Mouse (Mus musculus) midbrain, embryonic 15.5 days (tissue): ENCODE results near the gene H2-DMb1. TPM values are rescaled to one million over a fixed set of nuclear protein-coding genes. Genes with fewer than 3 reads are reported as not detected.
A peak's percentile ranks its signal among the peaks of the same experiment; 100 is the strongest.

ENCODE experiments used
- ATAC-seq: fragments of 200-750 bp; cut with Nextera tagmentation; replicated peaks from 2 replicates; pipeline ENCODE4 v1.8.0; 2017; ENCODE audit warnings: moderate TSS enrichment
- H3K27ac ChIP-seq: fragments of 300-500 bp; sonication (generic); 2 replicates; pipeline ENCODE4 v1.5.1; 2015; ENCODE audit warnings: mild to moderate bottlenecking, inconsistent platforms
- H3K27me3 ChIP-seq: fragments of 300-500 bp; sonication (generic); replicated peaks from 2 replicates; pipeline ENCODE4 v1.6.1; 2015; ENCODE audit warnings: inconsistent platforms
- H3K36me3 ChIP-seq: fragments of 300-500 bp; sonication (generic); replicated peaks from 2 replicates; pipeline ENCODE4 v1.6.1; 2015; ENCODE audit warnings: inconsistent platforms
- H3K4me1 ChIP-seq: fragments of 300-500 bp; sonication (generic); 2 replicates; pipeline ENCODE4 v1.6.1; 2015; ENCODE audit warnings: inconsistent platforms
- H3K4me2 ChIP-seq: fragments of 300-500 bp; sonication (generic); 2 replicates; pipeline ENCODE4 v1.6.1; 2015; ENCODE audit warnings: inconsistent platforms, mild to moderate bottlenecking, moderate library complexity
- H3K4me3 ChIP-seq: fragments of 300-500 bp; sonication (generic); 2 replicates; pipeline ENCODE4 v1.5.1; 2015; ENCODE audit warnings: mild to moderate bottlenecking, inconsistent platforms
- H3K9ac ChIP-seq: fragments of 300-500 bp; sonication (generic); 2 replicates; pipeline ENCODE4 v1.6.1; 2015; ENCODE audit warnings: mild to moderate bottlenecking, inconsistent platforms
- H3K9me3 ChIP-seq: fragments of 300-500 bp; sonication (generic); 2 replicates; pipeline ENCODE4 v1.6.1; 2016; ENCODE audit warnings: inconsistent platforms
- WGBS: fragments of 180-500 bp; shearing (Covaris S2); methylation state at CpG from one replicate; pipeline ENCODE4 v1.1.7; 2015; ENCODE audit warnings: mixed read lengths; 5-methylcytosine and 5-hydroxymethylcytosine counted together
- polyA plus RNA-seq: library from polyadenylated mRNA; unstranded; fragments of >200 nt; fragmentation: Nextera tagmentation; extraction: Ambion mirVana; gene quantifications from 2 replicates; pipeline ENCODE4 v1.2.1, GENCODE M21; 2015

Gene H2-DMb1
- polyA plus RNA-seq, 1 experiment from 2014 or later = 0.79 TPM

- Histone ChIP-seq H3K4me1 (peaks cover 17% of the 10 kb centered on the region), H3K4me3 (no peak overlapping the region), H3K36me3 (no peaks in the 10 kb centered on the region), H3K27ac (no peak overlapping the region), H3K27me3 (peaks cover 76% of the 10 kb centered on the region), H3K9ac (no peak overlapping the region), H3K4me2 (no peak overlapping the region), H3K9me3 (no peaks in the 10 kb centered on the region)
- WGBS = 66% methylated on average over 6 of the region's 6 CpGs
- no peak for ATAC-seq
Measured at GRCm38 (mm10) chr17:34188986-34189385, 36.1 kb downstream of the H2-DMb1 start.

GRCm38 (mm10) chr17:34192852-34193251 lies 40.0 kb downstream of the H2-DMb1 start:
- no peak overlapping the region for H3K27ac ChIP-seq
- H3K27me3 ChIP-seq = peaks cover 80% of the 10 kb centered on the region
- 24% methylated on average over 16 of the region's 16 CpGs for WGBS
- H3K9me3 ChIP-seq = no peaks in the 10 kb centered on the region
- H3K36me3 ChIP-seq = no peaks in the 10 kb centered on the region
- H3K9ac ChIP-seq = no peak overlapping the region
- peaks cover 16% of the 10 kb centered on the region for H3K4me1 ChIP-seq
- H3K4me3 ChIP-seq = no peak overlapping the region
- no peak for ATAC-seq
- no peak overlapping the region for H3K4me2 ChIP-seq

GRCm38 (mm10) chr17:34193468-34193867 lies 40.6 kb downstream of the H2-DMb1 start:
- peaks cover 15% of the 10 kb centered on the region for H3K4me1 ChIP-seq
- no peak overlapping the region for H3K4me3 ChIP-seq
- no peaks in the 10 kb centered on the region for H3K9me3 ChIP-seq
- H3K9ac ChIP-seq = no peak overlapping the region
- ATAC-seq = no peak
- H3K4me2 ChIP-seq = no peak overlapping the region
- H3K27ac ChIP-seq = no peak overlapping the region
- 59% methylated on average over 8 of the region's 8 CpGs for WGBS
- peaks cover 81% of the 10 kb centered on the region for H3K27me3 ChIP-seq
- no peaks in the 10 kb centered on the region for H3K36me3 ChIP-seq

GRCm38 (mm10) chr17:34194723-34195122 lies 41.9 kb downstream of the H2-DMb1 start:
- Histone ChIP-seq H3K9ac (no peak overlapping the region), H3K4me2 (no peak overlapping the region), H3K36me3 (no peaks in the 10 kb centered on the region), H3K4me1 (peaks cover 15% of the 10 kb centered on the region), H3K4me3 (no peak overlapping the region), H3K9me3 (no peaks in the 10 kb centered on the region), H3K27ac (no peak overlapping the region), H3K27me3 (peaks cover 82% of the 10 kb centered on the region)
- WGBS = 88% methylated on average over 4 of the region's 4 CpGs
- no peak for ATAC-seq

GRCm38 (mm10) chr17:34196491-34196890 lies 43.6 kb downstream of the H2-DMb1 start:
- no peak for ATAC-seq
- 29% methylated on average over 12 of the region's 12 CpGs for WGBS
- H3K36me3 ChIP-seq = no peaks in the 10 kb centered on the region
- H3K4me1 ChIP-seq = peaks cover 15% of the 10 kb centered on the region
- no peak overlapping the region for H3K27ac ChIP-seq
- no peak overlapping the region for H3K4me3 ChIP-seq
- no peak overlapping the region for H3K4me2 ChIP-seq
- H3K9me3 ChIP-seq = no peaks in the 10 kb centered on the region
- H3K9ac ChIP-seq = no peak overlapping the region
- peaks cover 75% of the 10 kb centered on the region for H3K27me3 ChIP-seq

GRCm38 (mm10) chr17:34196941-34197894 lies 44.3 kb downstream of the H2-DMb1 start, which contains the start of gene Psmb8:
TSS of gene Psmb8 (plus strand) at chr17:34197721.
- H3K4me2 ChIP-seq = peak within 1 kb of the TSS; percentile 73
- H3K27me3 ChIP-seq = peaks cover 68% of the 10 kb centered on the region

GRCm38 (mm10) chr17:34197904-34198520 lies 45.1 kb downstream of the H2-DMb1 start:
- no peaks in the 10 kb centered on the region for H3K36me3 ChIP-seq
- peak overlapping the region; percentile 42 for H3K4me3 ChIP-seq
- H3K9me3 ChIP-seq = no peaks in the 10 kb centered on the region
- ATAC-seq = peak; percentile 22; the same call in 1 of the 2 replicates
- peak overlapping the region; percentile 73 for H3K4me2 ChIP-seq
- no peak overlapping the region for H3K27ac ChIP-seq
- peaks cover 15% of the 10 kb centered on the region for H3K4me1 ChIP-seq
- H3K9ac ChIP-seq = peak overlapping the region; percentile 26; the same call in 1 of the 2 replicates
- 2% methylated on average over 32 of the region's 32 CpGs for WGBS
- H3K27me3 ChIP-seq = peaks cover 60% of the 10 kb centered on the region

More at GRCm38 (mm10) chr17:34196941-34197894, 44.3 kb downstream of the H2-DMb1 start, which contains the start of gene Psmb8:
- no peaks in the 10 kb centered on the region for H3K36me3 ChIP-seq
- peak within 1 kb of the TSS; percentile 26; the same call in 1 of the 2 replicates for H3K9ac ChIP-seq
- WGBS = 4% methylated on average over 41 of the region's 41 CpGs
- H3K27ac ChIP-seq = no peak within 1 kb of the TSS
- peak within 1 kb of the TSS; percentile 42 for H3K4me3 ChIP-seq
- peaks cover 15% of the 10 kb centered on the region for H3K4me1 ChIP-seq
- no peaks in the 10 kb centered on the region for H3K9me3 ChIP-seq
- ATAC-seq = peak; percentile 88

GRCm38 (mm10) chr17:34198521-34198912 lies 45.6 kb downstream of the H2-DMb1 start:
- ATAC-seq = no peak
- H3K27ac ChIP-seq = no peak overlapping the region
- no peaks in the 10 kb centered on the region for H3K9me3 ChIP-seq
- H3K4me1 ChIP-seq = peaks cover 15% of the 10 kb centered on the region
- peaks cover 60% of the 10 kb centered on the region for H3K27me3 ChIP-seq
- WGBS = 6% methylated on average over 11 of the region's 11 CpGs
- H3K36me3 ChIP-seq = no peaks in the 10 kb centered on the region
- H3K4me3 ChIP-seq = peak overlapping the region; percentile 42
- no peak overlapping the region for H3K9ac ChIP-seq
- H3K4me2 ChIP-seq = peak overlapping the region; percentile 73

GRCm38 (mm10) chr17:34199050-34199619 lies 46.3 kb downstream of the H2-DMb1 start:
- Histone ChIP-seq H3K4me3 (no peak overlapping the region), H3K9ac (no peak overlapping the region), H3K4me2 (no peak overlapping the region), H3K4me1 (peaks cover 18% of the 10 kb centered on the region), H3K9me3 (no peaks in the 10 kb centered on the region), H3K27me3 (peaks cover 60% of the 10 kb centered on the region), H3K27ac (no peak overlapping the region), H3K36me3 (no peaks in the 10 kb centered on the region)
- WGBS = 69% methylated on average over 12 of the region's 12 CpGs
- no peak for ATAC-seq

GRCm38 (mm10) chr17:34200047-34200446 lies 47.2 kb downstream of the H2-DMb1 start:
- Histone ChIP-seq H3K4me1 (peaks cover 27% of the 10 kb centered on the region), H3K36me3 (no peaks in the 10 kb centered on the region), H3K27ac (no peak overlapping the region), H3K9me3 (no peaks in the 10 kb centered on the region), H3K27me3 (peaks cover 60% of the 10 kb centered on the region), H3K9ac (no peak overlapping the region), H3K4me3 (no peak overlapping the region), H3K4me2 (no peak overlapping the region)
- no peak for ATAC-seq
- WGBS = 84% methylated on average over 10 of the region's 10 CpGs

GRCm38 (mm10) chr17:34200772-34201505 lies 48.1 kb downstream of the H2-DMb1 start:
- Histone ChIP-seq H3K9ac (no peak overlapping the region), H3K4me3 (no peak overlapping the region), H3K4me2 (no peak overlapping the region), H3K36me3 (no peaks in the 10 kb centered on the region), H3K27ac (no peak overlapping the region), H3K27me3 (peaks cover 62% of the 10 kb centered on the region), H3K4me1 (peaks cover 27% of the 10 kb centered on the region), H3K9me3 (no peaks in the 10 kb centered on the region)
- 89% methylated on average over 16 of the region's 16 CpGs for whole genome bisulfite sequencing
- ATAC-seq = no peak
